Mouse (Mus musculus) natural killer cell, adult 2 months (primary cell): ENCODE results near the gene Pla2g4d.
"Not testable (repeated sequence)": the region's sequence is repeated elsewhere in the genome, so short reads cannot be mapped to it uniquely, and the experiment has no call there.

ENCODE experiments used
- DNase-seq, 2 experiments: peaks; one replicate each; pipeline ENCODE4 v3.0.0; 2022; ENCODE audit warnings: low spot score in 2 of 2

Gene Pla2g4d

DNA sequence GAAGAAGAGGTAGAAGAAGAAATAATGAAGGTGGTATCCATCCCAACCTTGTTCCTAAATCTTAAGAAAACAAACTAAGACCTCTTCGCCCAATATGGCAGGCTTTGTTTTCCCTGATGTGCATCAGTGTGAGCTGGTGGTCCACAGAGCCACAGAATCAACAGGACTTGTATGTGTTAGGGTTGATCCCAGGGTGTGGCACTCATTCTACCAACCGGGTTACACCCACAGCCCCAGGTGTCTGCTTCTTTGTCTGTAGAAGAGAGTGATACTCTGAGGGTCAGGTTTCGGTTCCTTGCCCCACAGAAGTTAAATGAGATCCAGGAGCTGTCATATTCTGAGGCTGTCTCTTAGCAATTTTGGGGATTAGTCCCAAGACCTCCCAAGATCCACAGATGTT lies 27.7 kb downstream of the Pla2g4d start:
- DNase-seq, result no peak

DNA sequence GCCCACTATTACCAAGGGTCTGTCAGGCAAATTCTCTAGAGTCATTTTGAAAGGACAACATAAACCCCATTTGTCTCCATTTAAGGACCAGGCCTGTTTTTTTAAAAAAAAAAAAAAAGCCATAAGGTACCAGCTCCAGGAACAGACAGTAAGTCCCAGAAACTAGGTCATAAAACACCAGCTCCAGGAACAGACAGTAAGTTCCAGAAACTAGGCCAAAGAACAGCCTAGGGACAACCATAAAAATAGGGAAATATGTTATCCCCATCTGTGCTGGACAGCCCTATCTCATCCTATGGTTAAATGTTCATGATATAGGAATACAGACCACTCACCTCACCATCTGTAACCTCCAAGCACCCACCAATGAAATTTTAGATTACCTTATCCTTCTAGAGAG lies 32.7 kb downstream of the Pla2g4d start:
- no peak for DNase-seq

DNA sequence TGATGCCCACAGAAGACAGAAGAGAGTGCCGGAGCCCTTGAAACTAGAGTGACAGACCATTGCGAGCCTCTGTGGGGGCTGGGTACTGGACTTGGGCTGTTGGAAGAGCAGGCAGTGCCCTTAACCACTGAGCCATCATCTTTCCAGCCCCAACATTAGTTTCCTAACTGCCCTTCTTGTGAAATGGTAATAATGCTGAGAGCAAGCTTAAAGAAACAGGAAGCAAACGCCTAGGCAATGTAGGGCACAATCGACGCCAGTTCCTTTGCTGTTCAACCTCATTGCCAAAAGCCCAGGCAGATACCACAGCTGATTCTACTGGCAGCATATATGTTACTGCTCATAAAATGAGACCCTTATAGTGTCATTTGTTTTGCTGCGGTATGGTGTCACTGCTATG lies 36.4 kb downstream of the Pla2g4d start:
- DNase-seq, result no peak

- DNase-seq, result no peak
Measured at GRCm38 (mm10) chr2:120245421-120246016, 43.5 kb downstream of the Pla2g4d start.

GRCm38 (mm10) chr2:120244679-120245420 lies 44.1 kb downstream of the Pla2g4d start, which contains the start of gene Pla2g4e:
Gene Pla2g4e (minus strand): TSS chr2:120245335.
- no peak for DNase-seq

DNA sequence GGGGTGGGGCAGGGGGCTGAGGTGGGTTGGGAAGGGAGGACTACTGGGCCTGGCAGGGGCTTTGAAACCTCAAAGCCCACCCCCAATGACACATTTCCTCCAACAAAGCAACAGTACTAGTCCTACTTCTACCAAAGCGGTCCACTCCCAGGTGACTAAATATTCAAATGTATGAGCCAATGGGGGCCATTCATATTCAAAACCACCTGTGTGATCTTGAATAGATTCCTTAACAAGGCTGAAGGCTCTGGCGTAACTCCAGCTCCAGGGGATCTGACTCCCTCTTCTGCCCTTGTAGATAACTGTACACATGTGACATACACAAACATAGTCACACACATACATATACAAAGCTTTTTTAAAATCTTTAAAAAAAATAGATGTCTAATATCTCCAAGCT lies 45.0 kb downstream of the Pla2g4d start:
- DNase-seq, result no peak

- no peak for DNase-seq
Measured at GRCm38 (mm10) chr2:120242791-120243467, 46.1 kb downstream of the Pla2g4d start.

- not testable (repeated sequence) for DNase-seq
Measured at GRCm38 (mm10) chr2:120238733-120239132, 50.3 kb downstream of the Pla2g4d start.

DNA sequence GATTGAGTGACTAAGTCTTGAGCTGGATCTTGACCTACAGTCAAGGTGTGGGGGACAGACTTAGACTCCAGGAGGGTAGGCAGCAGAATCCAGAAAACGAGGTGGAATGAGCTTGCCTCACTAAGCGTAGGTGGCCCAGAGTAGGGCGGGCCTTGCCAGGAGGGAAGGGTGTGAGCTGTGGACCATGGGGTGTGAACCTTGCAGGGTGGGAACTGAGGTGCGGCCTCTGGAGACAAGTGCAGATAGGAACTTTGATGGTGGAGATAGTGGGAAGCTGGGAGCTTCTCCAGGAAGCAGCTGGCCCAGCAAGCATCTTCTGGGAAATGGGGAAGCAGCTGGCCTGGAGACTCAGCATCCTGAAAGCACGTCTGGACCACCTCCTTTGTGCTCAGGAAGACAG lies 51.2 kb downstream of the Pla2g4d start:
- DNase-seq, result no peak

DNA sequence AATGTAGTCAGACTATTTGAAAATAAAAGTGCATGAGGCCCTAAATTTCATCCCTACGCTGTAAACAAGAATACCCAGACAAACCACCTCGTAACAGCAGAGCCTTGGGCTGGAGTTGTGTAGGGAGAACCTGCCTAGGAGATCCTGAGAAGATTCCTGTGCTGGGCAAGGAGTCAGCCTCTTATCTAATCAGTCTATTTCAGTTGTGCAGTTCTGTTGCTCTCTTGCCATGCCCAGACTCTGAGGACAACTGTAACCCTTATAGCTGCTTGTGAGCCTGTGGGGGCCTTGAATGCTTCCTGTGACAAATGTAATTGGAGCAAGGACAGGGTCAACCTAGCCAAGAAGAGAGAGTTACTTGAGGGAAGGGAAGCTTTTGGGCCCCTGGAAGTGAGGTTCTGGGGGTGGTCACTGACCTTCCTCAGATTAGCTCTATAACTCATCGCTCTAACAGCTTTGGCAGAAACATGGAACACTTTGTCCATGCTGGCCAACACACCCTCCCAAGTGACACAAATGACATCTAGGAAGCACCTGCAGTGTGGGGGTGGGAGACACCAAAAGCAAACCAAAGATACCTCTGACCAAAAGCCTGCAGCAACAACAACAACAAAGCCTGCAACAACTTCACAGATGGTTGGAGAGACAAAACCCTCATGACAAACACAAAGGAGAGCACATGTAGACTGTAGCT lies 52.9 kb downstream of the Pla2g4d start:
- no peak for DNase-seq

DNA sequence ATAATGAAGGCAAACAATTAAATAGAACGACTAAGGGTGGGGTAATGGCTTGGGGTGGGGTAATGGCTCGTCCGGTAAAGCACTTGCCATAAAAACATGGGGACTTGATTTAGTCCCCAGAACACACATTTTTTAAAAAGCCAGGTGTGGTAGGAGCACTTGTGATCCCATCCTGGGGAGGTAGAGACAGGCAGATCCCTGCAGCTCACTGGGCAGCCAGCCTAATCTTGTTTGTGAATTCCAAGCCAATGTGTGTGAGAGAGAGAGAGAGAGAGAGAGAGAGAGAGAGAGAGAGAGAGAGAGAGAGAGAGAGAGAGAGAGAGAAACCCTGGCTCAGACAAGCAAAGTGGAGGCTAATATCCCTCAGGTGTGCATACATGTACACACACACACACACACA lies 53.6 kb downstream of the Pla2g4d start:
- no peak for DNase-seq

GRCm38 (mm10) chr2:120231642-120232041 lies 57.4 kb downstream of the Pla2g4d start:
- no peak for DNase-seq
